Mouse (Mus musculus) intestine, embryonic 14.5 days (tissue): ENCODE data around the gene Pde6b. TPM values are rescaled to one million over a fixed set of nuclear protein-coding genes. Genes with fewer than 3 reads are reported as not detected.

Source experiments
- ATAC-seq: fragments of 200-750 bp; cut with Nextera tagmentation; replicated peaks from 2 replicates; pipeline ENCODE4 v1.8.0; 2017; ENCODE audit warnings: low read depth, moderate number of reproducible peaks, moderate TSS enrichment, moderate library complexity; ENCODE audit not compliant: low FRiP score, low TSS enrichment
- DNase-seq: peaks from one replicate; pipeline ENCODE4 v3.0.0-alpha.2; 2018; ENCODE audit warnings: low spot score
- H3K27ac ChIP-seq: fragments of 300-500 bp; sonication (generic); 2 replicates; pipeline ENCODE4 v1.5.1; 2014; ENCODE audit warnings: low read depth, mild to moderate bottlenecking, control low read depth
- H3K27me3 ChIP-seq: fragments of 300-500 bp; sonication (generic); replicated peaks from 2 replicates; pipeline ENCODE4 v1.6.1; 2014; ENCODE audit warnings: low read length, control low read depth; ENCODE audit not compliant: control insufficient read depth, insufficient read depth
- H3K36me3 ChIP-seq: fragments of 300-500 bp; sonication (generic); 2 replicates; pipeline ENCODE4 v1.6.1; 2014; ENCODE audit warnings: low read length, control low read depth; ENCODE audit not compliant: control insufficient read depth, insufficient read depth
- H3K4me1 ChIP-seq: fragments of 300-500 bp; sonication (generic); replicated peaks from 2 replicates; pipeline ENCODE4 v1.6.1; 2014; ENCODE audit warnings: low read length, control low read depth, mixed read lengths; ENCODE audit not compliant: control insufficient read depth, insufficient read depth
- H3K4me2 ChIP-seq: fragments of 300-500 bp; sonication (generic); 2 replicates; pipeline ENCODE4 v1.6.1; 2014; ENCODE audit warnings: low read length
- H3K4me3 ChIP-seq: fragments of 300-500 bp; sonication (generic); 2 replicates; pipeline ENCODE4 v1.5.1; 2014; ENCODE audit warnings: low read depth, low read length, control low read depth, mixed read lengths
- H3K9ac ChIP-seq: fragments of 300-500 bp; sonication (generic); 2 replicates; pipeline ENCODE4 v1.6.1; 2014; ENCODE audit warnings: mild to moderate bottlenecking, low read length
- H3K9me3 ChIP-seq: fragments of 300-500 bp; sonication (generic); 2 replicates; pipeline ENCODE4 v1.6.1; 2016; ENCODE audit warnings: low read length, control low read depth; ENCODE audit not compliant: control insufficient read depth
- WGBS: fragments of 180-500 bp; shearing (Covaris S2); extraction: QIAGEN DNeasy Blood & Tissue Kit; methylation state at CpG from one replicate; pipeline ENCODE4 v1.1.7; 2014; 5-methylcytosine and 5-hydroxymethylcytosine counted together
- polyA plus RNA-seq: library from polyadenylated mRNA; unstranded; fragments of >200 nt; fragmentation: Nextera tagmentation; extraction: Ambion mirVana; gene quantifications from 2 replicates; pipeline ENCODE4 v1.2.1, GENCODE M21; 2014

Gene Pde6b
- polyA plus RNA-seq, 1 experiment from 2014 or later: 0.19 TPM

DNA sequence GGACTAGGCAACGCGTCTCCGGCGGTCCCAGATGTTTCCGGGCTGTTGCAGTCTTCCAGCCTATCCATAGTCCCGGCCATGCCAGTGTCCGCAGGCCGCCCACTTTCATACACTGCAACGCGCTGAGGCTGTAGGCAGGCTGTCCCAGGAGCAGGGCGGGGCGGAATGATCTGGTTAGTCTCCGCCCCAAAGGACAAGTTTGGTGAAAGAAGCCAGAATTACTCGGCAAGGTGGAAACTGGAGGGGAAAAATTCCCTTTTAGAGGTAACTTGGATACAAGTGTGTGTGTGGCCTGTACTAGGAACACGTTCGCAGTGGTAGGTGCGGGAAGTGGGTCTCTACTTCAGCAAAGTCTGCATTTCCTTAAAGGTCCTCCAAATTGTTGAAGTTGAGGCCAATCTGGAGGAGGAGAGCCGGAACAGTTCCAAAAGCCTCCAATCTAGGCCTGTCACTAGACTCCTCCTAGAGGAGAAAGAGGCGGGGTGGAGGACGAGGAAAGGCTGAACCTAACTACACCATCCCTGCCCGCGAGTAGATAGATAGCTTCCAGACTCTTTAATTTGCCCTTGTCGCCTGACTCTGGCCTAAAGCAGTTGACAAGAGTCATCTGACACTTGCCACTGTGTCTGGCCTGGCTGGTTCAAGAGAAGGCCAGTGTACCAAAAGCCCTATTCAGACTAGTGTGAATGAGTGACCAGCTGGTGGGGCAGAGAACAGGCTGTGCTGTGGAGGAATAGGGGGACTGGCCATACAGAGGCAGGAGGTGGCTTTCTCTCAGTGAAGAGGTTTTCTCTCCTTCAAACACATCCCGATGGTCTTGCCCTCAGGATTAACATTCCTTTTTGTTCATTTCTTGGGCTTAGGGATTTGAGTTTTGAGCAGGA is 60.8 kb downstream of the Pde6b start, which contains the start of gene Mfsd7a:
Gene Mfsd7a (minus strand): TSS at position 107 of the 884 bp plus-strand sequence.
- Histone ChIP-seq H3K27me3 (no peaks in the 10 kb centered on the region), H3K4me1 (no peaks in the 10 kb centered on the region), H3K36me3 (no peaks in the 10 kb centered on the region), H3K9ac (peak within 1 kb of the TSS; percentile 15; the same call in 1 of the 2 replicates), H3K9me3 (no peaks in the 10 kb centered on the region), H3K4me2 (peak within 1 kb of the TSS; percentile 65), H3K27ac (no peak within 1 kb of the TSS), H3K4me3 (peak within 1 kb of the TSS; percentile 35)
- ATAC-seq (peak; percentile 92), DNase-seq (peak; percentile 83)
- WGBS: 9% methylated on average over 24 of the region's 24 CpGs

DNA sequence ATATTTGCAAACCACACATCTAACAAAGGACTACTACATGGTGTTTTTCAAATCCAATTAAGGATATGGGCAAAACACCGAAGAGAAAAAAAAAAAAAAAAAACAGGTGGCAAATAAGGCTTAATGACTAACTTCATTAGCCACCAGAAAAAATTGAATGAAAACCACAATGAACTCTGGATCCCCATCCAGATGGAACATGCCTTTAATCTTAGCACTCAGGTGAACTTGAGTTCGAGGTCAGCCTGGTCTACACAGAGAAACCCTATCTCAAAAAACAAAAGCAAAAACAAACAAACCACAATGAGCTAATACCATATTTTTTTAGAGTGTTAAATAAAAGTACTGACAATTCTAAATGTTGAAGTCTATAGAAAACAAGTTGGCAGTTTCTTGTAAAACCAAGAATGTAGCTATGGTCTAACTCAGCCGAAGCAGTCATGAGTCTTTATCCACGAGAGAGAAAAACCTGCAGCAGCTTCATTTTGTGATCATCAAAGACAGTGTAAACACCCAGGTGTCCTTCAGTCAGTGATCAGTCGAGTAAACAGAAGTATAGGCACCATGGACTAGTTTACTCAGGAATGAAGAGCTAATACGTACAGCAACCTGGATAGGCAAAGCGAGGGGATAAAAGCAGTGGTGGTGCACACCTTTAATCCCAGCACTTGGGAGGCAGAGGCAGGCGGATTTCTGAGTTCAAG is 62.8 kb downstream of the Pde6b start:
- Histone ChIP-seq H3K9ac (no peak overlapping the region), H3K27ac (no peak overlapping the region), H3K36me3 (no peaks in the 10 kb centered on the region), H3K4me1 (no peaks in the 10 kb centered on the region), H3K4me3 (no peak overlapping the region), H3K27me3 (no peaks in the 10 kb centered on the region), H3K9me3 (no peaks in the 10 kb centered on the region), H3K4me2 (no peak overlapping the region)
- ATAC-seq (no peak), DNase-seq (no peak)
- 69% methylated on average over 8 of the region's 8 CpGs for WGBS

DNA sequence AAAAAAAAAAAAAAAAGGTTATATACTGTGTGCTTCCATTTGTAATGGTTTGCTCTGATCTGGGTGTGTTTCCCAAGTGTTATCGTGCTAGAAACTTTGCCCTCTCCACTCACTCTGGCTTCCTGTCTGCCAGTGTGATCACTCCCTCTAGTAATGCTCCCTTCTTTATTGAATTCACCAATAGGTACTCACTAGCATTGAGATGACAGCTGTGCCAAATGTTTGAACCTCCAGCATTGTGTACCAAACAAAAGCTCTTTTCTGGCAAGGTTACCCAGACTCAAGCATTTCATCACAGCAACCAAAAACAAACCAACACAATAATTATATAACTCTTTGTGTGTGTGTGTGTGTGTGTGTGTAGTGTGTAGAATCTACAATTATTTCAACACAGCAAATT is 63.4 kb downstream of the Pde6b start:
- Histone ChIP-seq H3K4me3 (no peak overlapping the region), H3K9ac (no peak overlapping the region), H3K4me2 (no peak overlapping the region), H3K27me3 (no peaks in the 10 kb centered on the region), H3K9me3 (no peaks in the 10 kb centered on the region), H3K4me1 (no peaks in the 10 kb centered on the region), H3K36me3 (no peaks in the 10 kb centered on the region), H3K27ac (no peak overlapping the region)
- ATAC-seq (no peak), DNase-seq (no peak)
- WGBS: 71% methylated on average over 1 of the region's 1 CpGs

DNA sequence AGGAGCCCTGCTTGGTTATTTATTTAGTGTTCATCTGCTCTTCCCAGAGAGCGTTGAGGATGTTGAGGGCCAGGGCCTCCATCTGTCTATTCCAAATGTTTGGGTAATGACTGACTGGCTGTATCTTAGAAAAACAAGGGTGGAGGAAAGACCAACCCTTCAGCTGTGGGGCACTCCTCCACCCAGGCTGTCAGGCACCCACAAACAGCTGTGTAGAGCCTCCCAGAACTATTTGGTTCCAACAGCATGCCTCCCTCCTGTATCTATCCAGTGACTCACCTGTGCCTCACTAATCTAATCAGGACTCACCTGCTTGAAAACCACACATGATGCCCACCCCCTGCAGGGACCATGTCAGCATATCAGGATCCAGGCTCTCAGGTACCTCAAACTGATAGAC is 64.2 kb downstream of the Pde6b start:
- H3K9me3 ChIP-seq: no peaks in the 10 kb centered on the region

DNA sequence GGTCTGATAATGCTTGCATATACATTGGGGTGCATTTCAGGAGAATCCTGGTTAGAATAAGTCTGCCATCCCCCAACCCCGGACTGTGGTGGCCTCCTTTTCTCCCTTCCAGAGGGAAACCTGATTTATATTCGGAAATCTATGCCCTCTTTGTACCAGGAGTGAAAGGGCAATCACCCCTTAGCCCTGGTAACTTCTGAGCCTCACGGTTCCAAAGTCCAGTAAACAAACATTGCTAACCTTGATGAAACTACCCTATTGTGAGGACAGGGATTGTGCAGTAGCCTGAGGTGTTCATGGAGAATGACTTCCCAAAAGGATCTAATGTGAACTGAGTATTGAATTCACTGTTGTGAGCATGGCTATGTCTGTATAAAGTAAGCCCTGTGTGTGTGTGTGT is 65.9 kb downstream of the Pde6b start:
- 31% methylated on average over 3 of the region's 3 CpGs for WGBS
- no peaks in the 10 kb centered on the region for H3K4me1 ChIP-seq
- no peak overlapping the region for H3K4me2 ChIP-seq
- no peaks in the 10 kb centered on the region for H3K27me3 ChIP-seq
- no peak overlapping the region for H3K4me3 ChIP-seq
- H3K36me3 ChIP-seq: no peaks in the 10 kb centered on the region
- no peak overlapping the region for H3K27ac ChIP-seq
- H3K9me3 ChIP-seq: no peaks in the 10 kb centered on the region
- DNase-seq (no peak), ATAC-seq (no peak)
- no peak overlapping the region for H3K9ac ChIP-seq

More for the DNA sequence above, 64.2 kb downstream of the Pde6b start:
- no peaks in the 10 kb centered on the region for H3K4me1 ChIP-seq
- ATAC-seq (no peak), DNase-seq (no peak)
- H3K4me2 ChIP-seq: no peak overlapping the region
- 74% methylated on average over 1 of the region's 1 CpGs for WGBS
- no peaks in the 10 kb centered on the region for H3K36me3 ChIP-seq
- no peak overlapping the region for H3K4me3 ChIP-seq
- no peak overlapping the region for H3K9ac ChIP-seq
- H3K27me3 ChIP-seq: no peaks in the 10 kb centered on the region
- H3K27ac ChIP-seq: no peak overlapping the region

DNA sequence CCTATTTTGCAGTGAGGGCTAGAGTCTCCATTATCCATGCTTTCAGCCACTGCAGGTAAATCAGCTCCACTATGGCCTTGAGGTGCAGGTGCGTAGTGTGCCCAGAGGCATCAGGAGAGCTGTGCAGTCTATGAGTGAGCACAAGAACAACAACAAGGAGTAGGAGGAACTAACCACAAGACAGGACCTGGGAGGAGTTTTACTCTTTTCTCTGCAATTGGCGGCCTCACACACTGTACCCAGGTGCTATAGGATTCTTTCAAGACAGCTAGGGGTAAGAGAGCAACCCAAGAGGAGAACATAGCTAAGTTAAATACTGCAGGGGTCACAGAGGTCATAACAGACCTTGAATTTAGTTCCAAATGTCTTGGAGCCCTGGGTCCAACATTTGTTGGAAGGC is 70.5 kb downstream of the Pde6b start:
- Histone ChIP-seq H3K4me1 (peaks cover 15% of the 10 kb centered on the region), H3K4me3 (no peak overlapping the region), H3K9me3 (no peaks in the 10 kb centered on the region), H3K36me3 (no peaks in the 10 kb centered on the region), H3K27ac (no peak overlapping the region), H3K27me3 (no peaks in the 10 kb centered on the region), H3K4me2 (no peak overlapping the region), H3K9ac (no peak overlapping the region)
- DNase-seq: no peak
- ATAC-seq: no peak
- WGBS: 80% methylated on average over 2 of the region's 2 CpGs

DNA sequence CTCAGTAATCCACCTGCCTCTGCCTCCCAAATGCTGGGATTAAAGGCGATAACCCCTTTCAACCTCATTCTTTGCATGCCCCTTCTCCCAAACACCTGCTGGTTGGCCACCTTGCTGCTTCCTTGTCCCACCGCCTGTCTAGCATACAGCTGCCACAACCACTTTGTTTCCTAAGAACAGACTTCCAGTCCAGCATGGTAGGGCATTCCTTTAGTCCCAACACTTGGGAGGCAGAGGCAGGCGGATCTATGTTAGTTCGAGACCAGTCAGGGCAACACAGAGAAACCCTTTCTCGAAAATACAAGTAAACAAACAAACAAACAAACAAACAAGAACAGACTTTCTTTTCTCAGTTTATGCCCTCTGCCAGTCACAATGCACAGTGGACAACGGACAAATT is 72.3 kb downstream of the Pde6b start:
- Histone ChIP-seq H3K4me3 (peak overlapping the region; percentile 93), H3K4me1 (peaks cover 18% of the 10 kb centered on the region), H3K9ac (peak overlapping the region; percentile 97), H3K27ac (no peak overlapping the region), H3K4me2 (peak overlapping the region; percentile 82), H3K36me3 (0 out of 2 replicates have a peak, but pooled peaks cover 4% of the 10 kb centered on the region), H3K27me3 (no peaks in the 10 kb centered on the region), H3K9me3 (no peaks in the 10 kb centered on the region)
- WGBS: 39% methylated on average over 6 of the region's 6 CpGs
- DNase-seq (peak; percentile 50), ATAC-seq (peak; percentile 3; the same call in 1 of the 2 replicates)

DNA sequence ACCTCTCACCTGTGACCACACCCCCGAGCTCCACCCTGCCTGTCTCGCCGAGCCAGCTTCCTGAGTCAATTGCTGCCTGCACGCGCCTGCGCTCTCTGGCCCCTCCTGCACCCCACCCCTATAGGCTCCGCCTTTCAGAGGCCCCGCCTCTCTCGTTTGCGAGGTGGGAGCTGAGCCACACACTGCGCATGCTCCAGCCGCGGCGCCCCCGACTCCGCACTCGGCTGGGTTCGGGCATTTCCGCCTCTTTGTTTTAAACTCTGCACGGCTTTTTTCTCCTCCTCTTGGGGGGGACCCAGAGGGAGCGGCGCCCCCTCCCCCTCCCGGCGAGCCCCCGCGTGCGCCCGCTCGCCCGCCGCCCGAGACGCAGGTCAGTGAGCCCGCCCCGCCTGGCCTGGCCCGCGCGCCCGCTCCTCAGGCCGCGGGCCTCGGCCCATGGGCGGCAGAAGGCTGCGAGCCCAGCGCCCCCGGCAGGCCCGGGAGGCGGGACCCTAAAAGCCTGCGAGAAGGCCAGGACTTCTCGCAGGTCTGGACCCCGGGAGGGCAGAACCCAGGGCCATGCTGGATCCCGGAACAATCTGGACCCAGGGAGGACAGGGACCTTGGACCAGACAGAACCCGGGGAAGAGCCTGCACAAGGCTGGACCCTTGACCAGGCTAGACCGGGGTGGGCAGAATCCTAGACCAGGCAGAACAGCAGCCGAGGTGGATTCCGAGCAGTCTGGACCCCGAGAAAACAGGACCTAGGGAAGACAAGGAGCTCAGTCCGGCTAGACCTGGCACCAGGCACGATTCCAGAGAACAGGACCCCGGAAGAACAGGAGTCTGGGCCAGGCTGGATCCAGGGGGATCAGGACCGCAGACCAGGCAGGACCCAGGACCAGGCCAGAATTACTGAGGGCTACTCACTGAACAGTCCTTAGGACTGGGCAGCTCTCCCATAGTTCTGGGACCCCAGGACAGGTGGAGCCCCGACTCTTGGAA is 73.2 kb downstream of the Pde6b start, which contains the start of gene Pcgf3:
Gene Pcgf3 (plus strand): TSS at position 151 of the 984 bp plus-strand sequence.
- Histone ChIP-seq H3K4me3 (peak within 1 kb of the TSS; percentile 93), H3K27ac (peak within 1 kb of the TSS; percentile 82)

More for the DNA sequence above, 73.2 kb downstream of the Pde6b start, which contains the start of gene Pcgf3:
- no peaks in the 10 kb centered on the region for H3K9me3 ChIP-seq
- peak within 1 kb of the TSS; percentile 82 for H3K4me2 ChIP-seq
- under 1% methylated on average over 49 of the region's 62 CpGs for WGBS
- 0 out of 2 replicates have a peak, but pooled peaks cover 4% of the 10 kb centered on the region for H3K36me3 ChIP-seq
- DNase-seq (peak; percentile 97), ATAC-seq (peak; percentile 95)
- H3K27me3 ChIP-seq: no peaks in the 10 kb centered on the region
- H3K4me1 ChIP-seq: peaks cover 23% of the 10 kb centered on the region
- peak within 1 kb of the TSS; percentile 97 for H3K9ac ChIP-seq
